In genomic region chr7:109012998-109013625, GRCm38 (mm10) we compare ENCODE assay signal across 15 mouse cellular contexts.
DNase-seq lines count a peak whose midpoint lies in the region; ATAC-seq lines count a peak whose summit lies in the region.
"Had no signal": no experiment of that assay in that cellular context is flagged by ENCODE, and none has a peak within 500 bp of the region (broad histone marks: within the 10 kb centered on the region; RNA-seq: fewer than 3 reads in every experiment).

No protein-coding gene starts in this region.

- H3K27ac ChIP-seq in hindbrain, embryonic 14.5 days, result peak overlapping the region; percentile 49; the same call in 1 of the 2 replicates
- H3K27ac ChIP-seq in midbrain, embryonic 12.5 days (replicated peaks), result no peak overlapping the region
- H3K27ac ChIP-seq: intestine, embryonic 15.5 days; liver, embryonic 14.5 days had no signal

- H3K4me1 ChIP-seq in hindbrain, embryonic 14.5 days (replicated peaks; ENCODE audit: control insufficient read depth, insufficient read depth, low read length), result peaks cover 46% of the 10 kb centered on the region
- H3K4me1 ChIP-seq in midbrain, embryonic 12.5 days, result peaks cover 36% of the 10 kb centered on the region

- H3K9me3 ChIP-seq in hindbrain, embryonic 14.5 days (ENCODE audit: control insufficient read depth, low read length), result no peaks in the 10 kb centered on the region
- H3K9me3 ChIP-seq in midbrain, embryonic 12.5 days, result no peaks in the 10 kb centered on the region
- H3K9me3 ChIP-seq: G1E; intestine, embryonic 15.5 days had no signal

- DNase-seq in cerebellum, adult 9-11 months, result peak; percentile 35
- peak; percentile 88 for DNase-seq in Muller cell, postnatal 12 days (ENCODE audit: inconsistent ontology term)
- DNase-seq in hindbrain, embryonic 14.5 days (ENCODE audit: low spot score), result peak; percentile 35
- DNase-seq in adrenal gland, postnatal 4 days (ENCODE audit: low spot score in 2 of 2), result no peak
- no peak for DNase-seq in adrenal gland, postnatal 10 days
- no peak for DNase-seq in ovary, postnatal 36 days (ENCODE audit: low spot score)
- DNase-seq: adrenal gland, postnatal 14 days; cerebellum, postnatal 25 days; thymus, postnatal 36 days had no signal

- WGBS in hindbrain, embryonic 14.5 days, result 36% methylated on average over 4 of the region's 4 CpGs
- 49% methylated on average over 4 of the region's 4 CpGs for WGBS in midbrain, embryonic 12.5 days

- peak overlapping the region; percentile 13; the same call in 1 of the 2 replicates for H3K4me3 ChIP-seq in hindbrain, embryonic 14.5 days (replicated peaks; ENCODE audit: low read length)
- no peak overlapping the region for H3K4me3 ChIP-seq in midbrain, embryonic 12.5 days
- H3K4me3 ChIP-seq: intestine, embryonic 15.5 days had no signal

- H3K27me3 ChIP-seq in hindbrain, embryonic 14.5 days (ENCODE audit: control insufficient read depth, insufficient read depth, low read length), result 0 out of 2 replicates have a peak, but pooled peaks cover 5% of the 10 kb centered on the region
- peaks cover 63% of the 10 kb centered on the region for H3K27me3 ChIP-seq in midbrain, embryonic 12.5 days

- peak overlapping the region; percentile 46 for H3K9ac ChIP-seq in hindbrain, embryonic 14.5 days
- peak overlapping the region; percentile 37; the same call in 1 of the 2 replicates for H3K9ac ChIP-seq in midbrain, embryonic 12.5 days (replicated peaks)
- H3K9ac ChIP-seq: intestine, embryonic 15.5 days; liver, embryonic 14.5 days had no signal

- peak overlapping the region; percentile 78 for H3K4me2 ChIP-seq in hindbrain, embryonic 14.5 days (replicated peaks)
- H3K4me2 ChIP-seq in midbrain, embryonic 12.5 days (replicated peaks), result peak overlapping the region; percentile 34
- H3K4me2 ChIP-seq: heart, embryonic 11.5 days; intestine, embryonic 15.5 days had no signal

- no peak for ATAC-seq in cerebellum, adult (ENCODE audit: insufficient number of reproducible peaks, low FRiP score, low TSS enrichment)
- ATAC-seq in hindbrain, embryonic 14.5 days (ENCODE audit: low FRiP score), result no peak
- ATAC-seq in midbrain, embryonic 12.5 days (ENCODE audit: low FRiP score, low read depth), result no peak
- ATAC-seq: intestine, embryonic 15.5 days had no signal

- H3K36me3 ChIP-seq in hindbrain, embryonic 14.5 days (replicated peaks; ENCODE audit: control insufficient read depth, insufficient read depth), result no peaks in the 10 kb centered on the region
- no peaks in the 10 kb centered on the region for H3K36me3 ChIP-seq in midbrain, embryonic 12.5 days
- H3K36me3 ChIP-seq: G1E; intestine, embryonic 15.5 days had no signal

Comparison
In these comparisons a context has a peak if more than half of its experiments do, and no peak if none do; other contexts are left out.
1. DNase-seq: peak in cerebellum, adult 9-11 months (single experiment), Muller cell, postnatal 12 days (single experiment) and hindbrain, embryonic 14.5 days (single experiment); none in adrenal gland, postnatal 4 days (0 of 2), adrenal gland, postnatal 10 days (single experiment) and ovary, postnatal 36 days (single experiment).